12 mouse cellular contexts compared by ENCODE assay signal in genomic region chr15:89068226-89068625, GRCm38 (mm10). TPM values are rescaled to one million over a fixed set of nuclear protein-coding genes. Genes with fewer than 3 reads are reported as not detected.
DNase-seq lines count a peak whose midpoint lies in the region; ATAC-seq and TF ChIP-seq lines count a peak whose summit lies in the region.
"Had no signal": no experiment of that assay in that cellular context is flagged by ENCODE, and none has a peak within 500 bp of the region (broad histone marks: within the 10 kb centered on the region; RNA-seq: fewer than 3 reads in every experiment).

No protein-coding gene starts in this region.

- no peak overlapping the region for H3K4me3 ChIP-seq in cerebellum, adult 2 months (replicated peaks; ENCODE audit: insufficient read depth, low read depth, low read length)
- 0 out of 2 replicates have a peak overlapping the region, but pooled peaks have one; percentile 12 for H3K4me3 ChIP-seq in hindbrain, embryonic 11.5 days (ENCODE audit: low read depth, low read length)
- no peak overlapping the region for H3K4me3 ChIP-seq in hindbrain, embryonic 16.5 days (ENCODE audit: low read length)
- peak overlapping the region; percentile 76 for H3K4me3 ChIP-seq in E14TG2a.4 (replicated peaks; ENCODE audit: low read length)
- peak overlapping the region; percentile 35 for H3K4me3 ChIP-seq in intestine, embryonic 16.5 days (ENCODE audit: low read length)

- H3K36me3 ChIP-seq in hindbrain, embryonic 11.5 days (ENCODE audit: control insufficient read depth, insufficient read depth, low read length), result no peaks in the 10 kb centered on the region
- peaks cover 13% of the 10 kb centered on the region; the same call in 1 of the 2 replicates for H3K36me3 ChIP-seq in hindbrain, embryonic 16.5 days (ENCODE audit: control insufficient read depth, insufficient read depth, low read length)
- no peaks in the 10 kb centered on the region for H3K36me3 ChIP-seq in E14TG2a.4 (ENCODE audit: insufficient read depth, low read length)
- no peaks in the 10 kb centered on the region for H3K36me3 ChIP-seq in intestine, embryonic 16.5 days (ENCODE audit: control insufficient read depth, insufficient read depth, low read length)

- no peak overlapping the region for H3K27ac ChIP-seq in cerebellum, adult 2 months (ENCODE audit: insufficient read depth, low read length)
- no peak overlapping the region for H3K27ac ChIP-seq in hindbrain, embryonic 11.5 days (ENCODE audit: low read depth, low read length)
- no peak overlapping the region for H3K27ac ChIP-seq in hindbrain, embryonic 16.5 days (ENCODE audit: low read depth, low read length)
- no peak overlapping the region for H3K27ac ChIP-seq in intestine, embryonic 16.5 days (ENCODE audit: low read length)

- H3K27me3 ChIP-seq in cerebellum, adult 2 months (ENCODE audit: control insufficient read depth, insufficient read depth, low read length), result no peaks in the 10 kb centered on the region
- peaks cover 31% of the 10 kb centered on the region for H3K27me3 ChIP-seq in hindbrain, embryonic 11.5 days (ENCODE audit: control insufficient read depth, insufficient read depth, low read length)
- H3K27me3 ChIP-seq in hindbrain, embryonic 16.5 days (replicated peaks; ENCODE audit: control insufficient read depth, insufficient read depth, low read length), result peaks cover 17% of the 10 kb centered on the region
- peaks cover 98% of the 10 kb centered on the region for H3K27me3 ChIP-seq in E14TG2a.4 (ENCODE audit: insufficient read depth, low read length)
- H3K27me3 ChIP-seq in intestine, embryonic 16.5 days (replicated peaks; ENCODE audit: control insufficient read depth, insufficient read depth, low read length), result peaks cover 25% of the 10 kb centered on the region

- WGBS in cerebellum, adult 2 months, result 56% methylated on average over 26 of the region's 26 CpGs
- WGBS in hindbrain, embryonic 11.5 days, result 33% methylated on average over 26 of the region's 26 CpGs
- WGBS in hindbrain, embryonic 16.5 days, result 50% methylated on average over 26 of the region's 26 CpGs
- whole genome bisulfite sequencing in intestine, embryonic 16.5 days, result 29% methylated on average over 26 of the region's 26 CpGs

- no peak for ATAC-seq in hindbrain, embryonic 11.5 days (ENCODE audit: low FRiP score)
- ATAC-seq in hindbrain, embryonic 16.5 days, result no peak
- ATAC-seq in intestine, embryonic 16.5 days, result no peak

- no peak overlapping the region for H3K9ac ChIP-seq in hindbrain, embryonic 11.5 days (ENCODE audit: low read depth, low read length)
- H3K9ac ChIP-seq in hindbrain, embryonic 16.5 days (ENCODE audit: low read depth, low read length), result no peak overlapping the region
- H3K9ac ChIP-seq in intestine, embryonic 16.5 days (ENCODE audit: low read depth, low read length), result no peak overlapping the region

- H3K9me3 ChIP-seq in hindbrain, embryonic 11.5 days (ENCODE audit: control insufficient read depth, low read length), result no peaks in the 10 kb centered on the region
- no peaks in the 10 kb centered on the region for H3K9me3 ChIP-seq in hindbrain, embryonic 16.5 days (ENCODE audit: control insufficient read depth, low read length)
- no peaks in the 10 kb centered on the region for H3K9me3 ChIP-seq in E14TG2a.4 (ENCODE audit: low read length)
- no peaks in the 10 kb centered on the region for H3K9me3 ChIP-seq in intestine, embryonic 16.5 days (ENCODE audit: control insufficient read depth, low read length)

- no peak for TF ChIP-seq POLR2A in cerebellum, adult 2 months (IDR thresholded peaks at IDR 0.05; ENCODE audit: borderline replicate concordance, insufficient read depth, low read length)

- peaks cover 50% of the 10 kb centered on the region for H3K4me1 ChIP-seq in cerebellum, adult 2 months (ENCODE audit: control insufficient read depth, insufficient read depth, low read length)
- H3K4me1 ChIP-seq in hindbrain, embryonic 11.5 days (replicated peaks; ENCODE audit: control insufficient read depth, insufficient read depth, low read length), result no peaks in the 10 kb centered on the region
- no peaks in the 10 kb centered on the region for H3K4me1 ChIP-seq in hindbrain, embryonic 16.5 days (ENCODE audit: control insufficient read depth, insufficient read depth, low read depth, low read length)
- H3K4me1 ChIP-seq in E14TG2a.4 (replicated peaks; ENCODE audit: low read depth, low read length), result peaks cover 45% of the 10 kb centered on the region
- H3K4me1 ChIP-seq in intestine, embryonic 16.5 days (ENCODE audit: control insufficient read depth, insufficient read depth, low read length), result peaks cover 15% of the 10 kb centered on the region; the same call in 1 of the 2 replicates

- DNase-seq in cerebellum, adult 11 months, result peak; percentile 18
- DNase-seq in cerebellum, adult 2 months, result no peak
- no peak for DNase-seq in hindbrain, embryonic 11.5 days (ENCODE audit: low spot score)
- DNase-seq in adrenal gland, adult 2 months, result no peak
- DNase-seq in gastrocnemius, postnatal 36 days, result no peak
- DNase-seq: adrenal gland, postnatal 10 days; kidney, adult 18-20 months; retina, postnatal 1 day had no signal

- intact Hi-C loops in gastrocnemius, postnatal 36 days (cut with DNase I), result no loop called here

- TF ChIP-seq CTCF in cerebellum, adult 2 months (IDR thresholded peaks at IDR 0.05; ENCODE audit: borderline replicate concordance, insufficient read depth, low read depth, low read length), result no peak
- no peak for TF ChIP-seq CTCF in E14TG2a.4 (conservative IDR thresholded peaks at IDR 0.05; ENCODE audit: low read length)

- no peak overlapping the region for H3K4me2 ChIP-seq in hindbrain, embryonic 11.5 days (replicated peaks; ENCODE audit: low read depth, low read length)
- no peak overlapping the region for H3K4me2 ChIP-seq in hindbrain, embryonic 16.5 days (ENCODE audit: low read length)
- peak overlapping the region; percentile 57 for H3K4me2 ChIP-seq in intestine, embryonic 16.5 days (ENCODE audit: low read depth, low read length)

RNA-seq across cellular contexts. Expression of gene Trabd, which starts 6.7 kb away (rescaled TPM):
- 52.5 and 56.4 TPM in 2 replicates for polyA plus RNA-seq in cerebellum, adult 2 months (2012; rRNA removed)
- 39.5 and 42.1 TPM in 2 replicates for polyA plus RNA-seq in hindbrain, embryonic 11.5 days (2014; fragmentation: Nextera tagmentation; extraction: Ambion mirVana)
- 39.2 and 39.5 TPM in 2 replicates for polyA plus RNA-seq in hindbrain, embryonic 16.5 days (2015; fragmentation: Nextera tagmentation; extraction: Ambion mirVana)
- polyA plus RNA-seq in intestine, embryonic 16.5 days (2015; fragmentation: Nextera tagmentation; extraction: Ambion mirVana), result 53.2 and 56.4 TPM in 2 replicates
- 10 to 100 TPM; 27.4 to 47.7 TPM for total RNA-seq in adrenal gland, adult 2 months (2021)
- polyA plus RNA-seq in adrenal gland, adult 2 months (2012; rRNA removed), result 43.2 and 47.8 TPM in 2 replicates
- 10 to 100 TPM; 29.5 to 29.7 TPM for total RNA-seq in gastrocnemius, postnatal 36 days (2021)

RNA-seq across cellular contexts. Expression of gene Panx2, which starts 8.7 kb away (rescaled TPM):
- 134 and 155 TPM in 2 replicates for polyA plus RNA-seq in cerebellum, adult 2 months (2012; rRNA removed)
- 0.33 and 0.94 TPM in 2 replicates for polyA plus RNA-seq in hindbrain, embryonic 11.5 days (2014; fragmentation: Nextera tagmentation; extraction: Ambion mirVana)
- 9.5 and 11.9 TPM in 2 replicates for polyA plus RNA-seq in hindbrain, embryonic 16.5 days (2015; fragmentation: Nextera tagmentation; extraction: Ambion mirVana)
- polyA plus RNA-seq in intestine, embryonic 16.5 days (2015; fragmentation: Nextera tagmentation; extraction: Ambion mirVana), result 0.38 and 0.68 TPM in 2 replicates
- 1 to 10 TPM in 1 of 2 experiments, under 1 TPM in 1; 0.61 to 1.3 TPM for total RNA-seq in adrenal gland, adult 2 months (2021)
- polyA plus RNA-seq in adrenal gland, adult 2 months (2012; rRNA removed), result 1.1 and 1.9 TPM in 2 replicates
- not detected for total RNA-seq in gastrocnemius, postnatal 36 days (2021)
- total RNA-seq: megakaryocyte progenitor cell, adult 5-6 weeks had no signal

RNA-seq across cellular contexts. Expression of gene Selenoo, which starts 20.7 kb away (rescaled TPM):
- polyA plus RNA-seq in cerebellum, adult 2 months (2012; rRNA removed), result 58.1 and 65.6 TPM in 2 replicates
- 17.2 and 20.4 TPM in 2 replicates for polyA plus RNA-seq in hindbrain, embryonic 11.5 days (2014; fragmentation: Nextera tagmentation; extraction: Ambion mirVana)
- 16.4 and 17.9 TPM in 2 replicates for polyA plus RNA-seq in hindbrain, embryonic 16.5 days (2015; fragmentation: Nextera tagmentation; extraction: Ambion mirVana)
- polyA plus RNA-seq in intestine, embryonic 16.5 days (2015; fragmentation: Nextera tagmentation; extraction: Ambion mirVana), result 13.7 and 15.3 TPM in 2 replicates
- total RNA-seq in adrenal gland, adult 2 months (2021), result 10 to 100 TPM; 37.0 to 39.2 TPM
- polyA plus RNA-seq in adrenal gland, adult 2 months (2012; rRNA removed), result 120 and 126 TPM in 2 replicates
- total RNA-seq in gastrocnemius, postnatal 36 days (2021), result 10 to 100 TPM; 12.5 to 14.4 TPM

RNA-seq across cellular contexts. Expression of gene Tubgcp6, which starts 54.7 kb away (rescaled TPM):
- 77.4 and 82.1 TPM in 2 replicates for polyA plus RNA-seq in cerebellum, adult 2 months (2012; rRNA removed)
- polyA plus RNA-seq in hindbrain, embryonic 11.5 days (2014; fragmentation: Nextera tagmentation; extraction: Ambion mirVana), result 17.5 and 17.6 TPM in 2 replicates
- 15.2 and 16.4 TPM in 2 replicates for polyA plus RNA-seq in hindbrain, embryonic 16.5 days (2015; fragmentation: Nextera tagmentation; extraction: Ambion mirVana)
- polyA plus RNA-seq in intestine, embryonic 16.5 days (2015; fragmentation: Nextera tagmentation; extraction: Ambion mirVana), result 8.6 and 9.3 TPM in 2 replicates
- total RNA-seq in adrenal gland, adult 2 months (2021), result 10 to 100 TPM; 11.2 to 12.3 TPM
- polyA plus RNA-seq in adrenal gland, adult 2 months (2012; rRNA removed), result 30.6 and 31.8 TPM in 2 replicates
- total RNA-seq in gastrocnemius, postnatal 36 days (2021), result 1 to 10 TPM; 7.0 to 8.0 TPM

Comparison
In these comparisons a context has a peak if more than half of its experiments do, and no peak if none do; other contexts are left out.
1. H3K4me3 ChIP-seq: peak in hindbrain, embryonic 11.5 days (single experiment), E14TG2a.4 (single experiment) and intestine, embryonic 16.5 days (single experiment); none in cerebellum, adult 2 months (single experiment) and hindbrain, embryonic 16.5 days (single experiment).
2. RNA of gene Panx2, which starts 8.7 kb away (polyA plus RNA-seq): 134 to 155 TPM in cerebellum, adult 2 months; 9.5 to 11.9 TPM in hindbrain, embryonic 16.5 days, 1.1 to 1.9 TPM in adrenal gland, adult 2 months, 0.33 to 0.94 TPM in hindbrain, embryonic 11.5 days and 0.38 to 0.68 TPM in intestine, embryonic 16.5 days; every median in the first group is over 10 times any median in the second.